Mouse (Mus musculus): Measurements from ENCODE around the gene Dhrs4.

Gene Dhrs4

GRCm38 (mm10) chr14:55478651-55479599 is at the start of gene Dhrs4:
Gene Dhrs4, plus strand, starts transcription at chr14:55478758.
- DNase-seq = peak; percentile 90

GRCm38 (mm10) chr14:55430255-55430654 is 48.3 kb upstream of the Dhrs4 start:
- DNase-seq = no peak

GRCm38 (mm10) chr14:55433052-55433451 is 45.5 kb upstream of the Dhrs4 start:
- DNase-seq = no peak

GRCm38 (mm10) chr14:55434825-55435224 is 43.7 kb upstream of the Dhrs4 start:
- DNase-seq = no peak

- DNase-seq = no peak
Measured at GRCm38 (mm10) chr14:55437118-55437517, 41.4 kb upstream of the Dhrs4 start.

- DNase-seq = peak; percentile 60
Measured at GRCm38 (mm10) chr14:55438193-55438784, 40.3 kb upstream of the Dhrs4 start.

- DNase-seq = no peak
Measured at GRCm38 (mm10) chr14:55457693-55458092, 20.9 kb upstream of the Dhrs4 start.

- DNase-seq = peak; percentile 75
Measured at GRCm38 (mm10) chr14:55458273-55458672, 20.3 kb upstream of the Dhrs4 start.

GRCm38 (mm10) chr14:55458761-55459160 is 19.8 kb upstream of the Dhrs4 start:
- no peak for DNase-seq

- DNase-seq = peak; percentile 68
Measured at GRCm38 (mm10) chr14:55459796-55460195, 18.8 kb upstream of the Dhrs4 start.

- peak; percentile 63 for DNase-seq
Measured at GRCm38 (mm10) chr14:55460297-55460696, 18.3 kb upstream of the Dhrs4 start.

GRCm38 (mm10) chr14:55461757-55462156 is 16.8 kb upstream of the Dhrs4 start:
- DNase-seq = no peak

- no peak for DNase-seq
Measured at GRCm38 (mm10) chr14:55466481-55466880, 12.1 kb upstream of the Dhrs4 start.

GRCm38 (mm10) chr14:55467108-55467507 is 11.4 kb upstream of the Dhrs4 start:
- DNase-seq = no peak

- peak; percentile 68 for DNase-seq
Measured at GRCm38 (mm10) chr14:55468301-55468741, 10.2 kb upstream of the Dhrs4 start.

GRCm38 (mm10) chr14:55469041-55469440 is 9.5 kb upstream of the Dhrs4 start:
- DNase-seq = peak; percentile 77

- no peak for DNase-seq
Measured at GRCm38 (mm10) chr14:55469821-55470220, 8.7 kb upstream of the Dhrs4 start.

GRCm38 (mm10) chr14:55470806-55471205 is 7.8 kb upstream of the Dhrs4 start:
- no peak for DNase-seq

GRCm38 (mm10) chr14:55475654-55476053 is 2.9 kb upstream of the Dhrs4 start:
- DNase-seq = no peak

- no peak for DNase-seq
Measured at GRCm38 (mm10) chr14:55477421-55477820, 1.1 kb upstream of the Dhrs4 start.

GRCm38 (mm10) chr14:55477829-55478228 is 729 bp upstream of the Dhrs4 start:
- DNase-seq = no peak

GRCm38 (mm10) chr14:55479629-55480028 is 1.1 kb downstream of the Dhrs4 start:
- no peak for DNase-seq

- DNase-seq = no peak
Measured at GRCm38 (mm10) chr14:55484430-55485085, 6.0 kb downstream of the Dhrs4 start.
